Mouse (Mus musculus): Measurements from ENCODE around the gene Gm3252.
"Not testable (repeated sequence)": the region's sequence is repeated elsewhere in the genome, so short reads cannot be mapped to it uniquely, and the experiment has no call there.

DNA sequence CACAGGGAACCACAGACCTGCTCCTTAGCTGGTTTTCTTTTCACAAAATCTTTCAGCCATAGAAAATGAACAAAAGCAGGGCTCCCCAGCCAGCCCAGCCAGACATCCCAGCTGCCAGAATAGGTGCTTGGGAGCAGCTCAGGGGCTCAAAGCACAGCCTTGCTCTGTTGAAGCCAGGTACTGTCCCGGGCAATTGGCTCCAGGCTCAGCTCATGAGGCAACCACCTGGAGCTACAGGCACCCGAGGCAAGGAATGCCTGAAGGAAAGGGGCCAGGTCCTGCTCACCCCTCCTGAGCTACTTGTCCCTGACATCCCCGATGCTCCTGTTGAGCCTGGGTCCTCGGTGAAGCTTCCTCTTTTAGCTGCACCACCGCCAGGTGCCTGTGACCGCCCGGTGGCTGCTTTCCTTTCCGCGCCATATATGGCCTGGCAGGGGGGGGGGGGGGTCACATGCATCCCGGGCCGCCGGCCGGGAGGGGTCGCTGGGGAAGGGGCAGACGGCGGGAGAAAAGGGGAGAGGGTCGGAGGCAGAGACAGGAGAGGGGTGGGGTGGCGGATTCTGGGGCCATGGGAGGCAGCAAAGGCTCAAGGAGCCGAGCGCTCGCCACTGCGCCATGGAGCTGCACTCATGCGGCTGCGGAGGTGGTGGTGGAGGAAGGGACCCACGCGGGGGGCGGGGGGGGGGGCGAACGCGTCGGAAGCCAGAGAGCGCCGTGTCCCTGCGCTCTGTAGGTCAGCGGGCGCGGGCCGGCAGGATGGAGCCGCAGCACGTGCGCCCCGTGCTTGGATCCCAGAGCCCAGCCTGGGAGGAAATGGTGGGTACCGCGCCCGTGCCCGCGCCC lies at the start of gene Gm3252:
- TF ChIP-seq CTCF (IDR thresholded peaks at IDR 0.05; ENCODE audit: low read depth, low read length); GATA1 (IDR thresholded peaks at IDR 0.05; ENCODE audit: borderline replicate concordance, low read length); TAL1 (conservative IDR thresholded peaks at IDR 0.05; ENCODE audit: low read depth, low read length); POLR2AphosphoS5 (IDR thresholded peaks at IDR 0.05; ENCODE audit: insufficient replicate concordance, low read depth, low read length); GATA2 (IDR thresholded peaks at IDR 0.05; ENCODE audit: borderline replicate concordance, low read depth, low read length): not testable (repeated sequence)
